Mouse (Mus musculus) midbrain, postnatal 0 days (tissue): Measurements from ENCODE around the gene Uqcr10. TPM values are rescaled to one million over a fixed set of nuclear protein-coding genes. Genes with fewer than 3 reads are reported as not detected.

Experiments used
- ATAC-seq: fragments of 200-750 bp; cut with Nextera tagmentation; 2 replicates; pipeline ENCODE4 v1.8.0; 2017; ENCODE audit warnings: moderate number of reproducible peaks, mild to moderate bottlenecking, moderate TSS enrichment, moderate library complexity; ENCODE audit not compliant: low FRiP score
- DNase-seq: peaks from one replicate; pipeline ENCODE4 v3.0.0-alpha.2; 2015; ENCODE audit warnings: low spot score
- H3K27ac ChIP-seq: fragments of 300-500 bp; sonication (generic); 2 replicates; pipeline ENCODE4 v1.5.1; 2014; ENCODE audit warnings: low read depth, mild to moderate bottlenecking, low read length, mixed read lengths
- H3K27me3 ChIP-seq: fragments of 300-500 bp; sonication (generic); 2 replicates; pipeline ENCODE4 v1.6.1; 2014; ENCODE audit warnings: low read length, control low read depth, mixed read lengths; ENCODE audit not compliant: insufficient read depth
- H3K36me3 ChIP-seq: fragments of 300-500 bp; sonication (generic); 2 replicates; pipeline ENCODE4 v1.6.1; 2014; ENCODE audit warnings: low read length, control low read depth, mixed read lengths; ENCODE audit not compliant: insufficient read depth
- H3K4me1 ChIP-seq: fragments of 300-500 bp; sonication (generic); 2 replicates; pipeline ENCODE4 v1.6.1; 2014; ENCODE audit warnings: mild to moderate bottlenecking, control low read depth, antibody characterized with exemption, low read length, mixed read lengths; ENCODE audit not compliant: insufficient read depth
- H3K4me2 ChIP-seq: fragments of 300-500 bp; sonication (generic); 2 replicates; pipeline ENCODE4 v1.6.1; 2014; ENCODE audit warnings: low read depth, mild to moderate bottlenecking, low read length, mixed read lengths; ENCODE audit not compliant: poor library complexity, severe bottlenecking
- H3K4me3 ChIP-seq: fragments of 300-500 bp; sonication (generic); 2 replicates; pipeline ENCODE4 v1.5.1; 2014; ENCODE audit warnings: low read depth, mild to moderate bottlenecking, low read length, moderate library complexity
- H3K9ac ChIP-seq: fragments of 300-500 bp; sonication (generic); replicated peaks from 2 replicates; pipeline ENCODE4 v1.6.1; 2014; ENCODE audit warnings: mild to moderate bottlenecking, low read length, moderate library complexity, mixed read lengths; ENCODE audit not compliant: poor library complexity, severe bottlenecking
- H3K9me3 ChIP-seq: fragments of 300-500 bp; sonication (generic); 2 replicates; pipeline ENCODE4 v1.6.1; 2016; ENCODE audit warnings: low read length, control low read depth
- CTCF ChIP-seq: IDR thresholded peaks from 2 replicates; pipeline ENCODE4 v1.5.1; 2016; ENCODE audit warnings: antibody characterized with exemption, mild to moderate bottlenecking
- WGBS: fragments of 180-500 bp; shearing (Covaris S2); extraction: QIAGEN DNeasy Blood & Tissue Kit; methylation state at CpG from one replicate; pipeline ENCODE4 v1.1.7; 2014; 5-methylcytosine and 5-hydroxymethylcytosine counted together
- polyA plus RNA-seq: library from polyadenylated mRNA; unstranded; fragments of >200 nt; fragmentation: Nextera tagmentation; extraction: Ambion mirVana; gene quantifications from 2 replicates; pipeline ENCODE4 v1.2.1, GENCODE M21; 2015
- total RNA-seq: library from RNA; depleted of rRNA; stranded (reverse); fragments of >200 nt; gene quantifications from 2 replicates; pipeline ENCODE4 v1.2.3, GENCODE M21; 2014; rRNA removed

Gene Uqcr10
- total RNA-seq (294 and 403 TPM in 2 replicates), polyA plus RNA-seq (788 and 843 TPM in 2 replicates)

DNA sequence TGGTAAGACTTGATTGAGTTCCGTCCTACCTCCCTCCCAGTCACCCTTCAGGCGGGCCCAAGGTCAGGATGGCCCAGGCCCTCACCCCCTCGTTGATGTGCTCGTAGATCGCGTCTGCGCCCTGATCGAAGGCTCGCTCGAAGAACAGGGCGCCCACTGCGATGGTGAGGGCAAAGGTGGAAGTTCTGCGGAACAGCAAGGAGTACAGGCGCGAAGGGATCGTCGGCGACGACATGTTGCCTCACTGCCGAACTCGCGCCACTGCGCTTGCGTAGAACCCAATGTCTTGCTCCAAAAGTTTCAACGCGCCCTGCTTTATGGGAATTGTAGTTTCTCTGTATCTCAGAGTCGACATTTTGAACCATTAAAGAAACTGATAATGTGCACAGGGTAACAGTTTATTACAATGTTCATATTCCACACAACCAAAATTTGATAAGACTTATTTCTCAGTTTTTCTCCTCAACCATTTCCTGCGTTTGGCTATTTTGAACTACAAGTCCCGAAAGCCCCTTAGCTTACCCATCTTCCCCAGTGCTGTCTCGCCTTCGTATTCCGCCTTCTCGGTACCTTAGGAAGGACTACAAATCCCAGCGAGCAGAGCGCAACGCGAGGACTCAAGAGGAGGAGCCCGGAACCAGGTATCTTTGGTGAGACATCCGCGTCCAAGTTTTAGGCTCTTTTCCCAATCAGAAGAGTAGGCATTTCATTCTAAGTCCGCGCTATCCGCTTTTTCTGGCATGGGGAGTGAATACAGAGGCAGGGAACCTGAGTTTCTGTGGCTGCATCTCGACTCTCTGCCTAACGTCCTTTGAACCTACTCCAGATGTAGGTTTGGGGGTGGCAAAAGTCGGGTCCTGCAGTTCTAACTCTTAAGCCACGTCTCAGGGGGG lies at the start of gene Uqcr10, which contains the start of gene Zmat5:
Gene Uqcr10, minus strand, starts transcription at position 271 of the 893 bp plus-strand sequence.
Gene Zmat5, plus strand, starts transcription at position 607 of the 893 bp plus-strand sequence.
- WGBS, result under 1% methylated on average over 47 of the region's 47 CpGs
- Histone ChIP-seq H3K4me2 (peak within 1 kb of the TSS; percentile 91), H3K9ac (peak within 1 kb of the TSS; percentile 90), H3K36me3 (0 out of 2 replicates have a peak, but pooled peaks cover 3% of the 10 kb centered on the region), H3K27ac (peak within 1 kb of the TSS; percentile 74), H3K27me3 (no peaks in the 10 kb centered on the region), H3K4me1 (0 out of 2 replicates have a peak, but pooled peaks cover 6% of the 10 kb centered on the region), H3K9me3 (no peaks in the 10 kb centered on the region), H3K4me3 (peak within 1 kb of the TSS; percentile 80)
- TF ChIP-seq CTCF, result no peak; the same call in 1 of the 2 replicates
- DNase-seq (peak; percentile 96), ATAC-seq (peak; percentile 96)

DNA sequence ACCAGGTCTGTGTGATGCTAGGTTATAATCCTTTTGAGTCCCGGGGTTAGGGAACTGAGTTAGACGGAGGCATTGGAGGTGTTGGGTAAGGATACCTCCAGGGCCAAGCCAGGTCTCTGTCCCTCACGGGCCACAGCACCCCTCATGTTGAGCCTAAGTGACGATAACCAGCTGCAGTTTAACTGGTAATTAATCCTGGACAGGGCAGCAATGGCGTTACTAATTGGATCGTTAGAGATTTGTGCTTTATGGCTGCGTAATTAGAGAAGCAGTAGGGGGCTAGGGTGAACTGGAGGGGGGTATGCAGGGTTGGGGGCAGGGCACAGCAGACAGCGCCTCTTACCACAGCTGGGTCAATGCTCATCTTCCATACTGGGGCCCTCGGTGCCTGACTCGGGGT lies 48.7 kb upstream of the Uqcr10 start:
- ATAC-seq (no peak), DNase-seq (no peak)
- Histone ChIP-seq H3K4me2 (no peak overlapping the region), H3K9me3 (no peaks in the 10 kb centered on the region), H3K27ac (no peak overlapping the region), H3K36me3 (no peaks in the 10 kb centered on the region), H3K27me3 (peaks cover 18% of the 10 kb centered on the region; the same call in 1 of the 2 replicates), H3K9ac (no peak overlapping the region), H3K4me1 (no peaks in the 10 kb centered on the region), H3K4me3 (no peak overlapping the region)
- WGBS, result 33% methylated on average over 10 of the region's 10 CpGs
- no peak for TF ChIP-seq CTCF

DNA sequence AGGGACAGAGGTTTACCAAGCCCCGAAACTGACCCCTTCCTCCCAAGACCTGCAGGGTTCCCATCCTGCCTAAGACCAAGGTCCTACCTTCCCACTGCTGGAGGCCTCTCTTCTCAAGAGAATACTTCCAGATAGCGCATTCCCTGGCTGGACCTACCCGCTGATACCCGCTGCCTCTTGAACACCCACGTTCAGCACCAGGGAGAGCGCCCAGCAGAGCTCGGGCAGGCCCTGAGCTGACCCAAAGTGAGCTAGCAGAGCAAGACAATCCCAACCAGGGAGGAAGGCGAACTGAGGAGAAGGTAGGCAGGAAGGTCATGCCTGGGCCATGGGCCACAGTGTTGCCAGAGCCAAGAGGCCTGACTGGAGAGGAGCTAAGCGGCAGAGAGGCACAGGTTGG lies 46.1 kb upstream of the Uqcr10 start:
- Histone ChIP-seq H3K4me1 (0 out of 2 replicates have a peak, but pooled peaks cover 3% of the 10 kb centered on the region), H3K4me2 (no peak overlapping the region), H3K27me3 (peaks cover 38% of the 10 kb centered on the region; the same call in 1 of the 2 replicates), H3K36me3 (no peaks in the 10 kb centered on the region), H3K27ac (no peak overlapping the region), H3K9me3 (no peaks in the 10 kb centered on the region), H3K9ac (no peak overlapping the region), H3K4me3 (no peak overlapping the region)
- TF ChIP-seq CTCF, result no peak
- DNase-seq, result no peak
- WGBS, result 24% methylated on average over 9 of the region's 9 CpGs
- ATAC-seq, result no peak

DNA sequence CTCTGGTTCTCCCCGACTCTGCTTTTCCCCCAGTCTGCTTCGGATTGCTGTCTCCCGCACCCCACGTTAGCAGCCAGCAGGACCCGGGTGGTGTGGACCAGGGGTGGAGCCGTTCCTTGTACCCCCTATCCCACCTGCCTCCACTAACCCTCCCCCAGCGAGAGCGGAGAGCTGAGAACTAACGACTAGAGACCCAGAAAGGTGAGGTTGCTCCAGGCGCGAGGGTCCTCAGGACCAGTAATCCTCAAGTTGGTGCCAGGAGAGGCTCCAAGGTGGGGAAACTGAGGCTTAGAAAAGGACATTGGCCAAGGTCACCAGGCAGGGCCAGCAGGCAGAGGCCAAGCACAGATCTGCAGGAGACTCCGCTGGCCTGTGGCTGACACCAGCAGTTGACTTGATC lies 43.1 kb upstream of the Uqcr10 start:
- DNase-seq (no peak), ATAC-seq (no peak; the same call in 1 of the 2 replicates)
- no peak overlapping the region for H3K27ac ChIP-seq
- H3K36me3 ChIP-seq, result no peaks in the 10 kb centered on the region
- H3K4me3 ChIP-seq, result peak overlapping the region; percentile 67
- H3K9ac ChIP-seq, result peak overlapping the region; percentile 61; the same call in 1 of the 2 replicates
- TF ChIP-seq CTCF, result no peak
- WGBS, result 1% methylated on average over 12 of the region's 12 CpGs
- peaks cover 48% of the 10 kb centered on the region; the same call in 1 of the 2 replicates for H3K27me3 ChIP-seq
- H3K9me3 ChIP-seq, result no peaks in the 10 kb centered on the region
- 0 out of 2 replicates have a peak, but pooled peaks cover 3% of the 10 kb centered on the region for H3K4me1 ChIP-seq
- peak overlapping the region; percentile 99 for H3K4me2 ChIP-seq

DNA sequence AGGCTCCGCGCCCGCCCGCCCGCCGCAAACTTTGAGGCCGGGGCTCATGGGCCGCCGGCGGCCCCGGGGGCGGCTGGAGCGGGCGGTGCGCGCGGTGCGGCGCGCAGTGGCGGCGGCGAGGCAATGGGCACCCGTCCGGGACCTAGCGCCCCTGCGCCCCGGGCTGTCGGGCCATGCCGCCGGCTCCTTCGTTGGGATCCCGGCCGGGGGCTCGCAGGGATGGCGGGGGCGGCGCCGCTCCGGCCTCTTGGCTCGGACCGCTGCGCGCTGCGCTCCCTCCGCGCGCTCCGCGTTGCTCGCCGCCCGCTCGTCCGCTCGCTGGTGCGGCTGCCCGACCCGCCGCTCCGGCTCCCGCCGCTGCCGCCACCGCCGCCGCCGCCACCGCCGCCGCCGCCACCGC lies 42.6 kb upstream of the Uqcr10 start, which contains the start of gene Cabp7:
Gene Cabp7, minus strand, starts transcription at position 46 of the 400 bp plus-strand sequence.
- peak within 1 kb of the TSS; percentile 99 for H3K4me2 ChIP-seq
- 0 out of 2 replicates have a peak, but pooled peaks cover 3% of the 10 kb centered on the region for H3K4me1 ChIP-seq
- H3K9ac ChIP-seq, result peak within 1 kb of the TSS; percentile 61
- H3K36me3 ChIP-seq, result no peaks in the 10 kb centered on the region
- peak; percentile 14; the same call in 1 of the 2 replicates for ATAC-seq
- H3K27ac ChIP-seq, result no peak within 1 kb of the TSS
- peaks cover 48% of the 10 kb centered on the region; the same call in 1 of the 2 replicates for H3K27me3 ChIP-seq
- under 1% methylated on average over 25 of the region's 73 CpGs for WGBS
- no peaks in the 10 kb centered on the region for H3K9me3 ChIP-seq
- TF ChIP-seq CTCF, result no peak
- H3K4me3 ChIP-seq, result peak within 1 kb of the TSS; percentile 67
- no peak for DNase-seq
